Mouse (Mus musculus): ENCODE results near the gene Abhd16b. TPM values are rescaled to one million over a fixed set of nuclear protein-coding genes. Genes with fewer than 3 reads are reported as not detected.

Gene Abhd16b
- total RNA-seq (2012; rRNA removed) (not detected in 2 replicates), polyA plus RNA-seq (2012; ENCODE audit: insufficient read depth in 1 of 2, insufficient read length in 2 of 2, low read depth in 1 of 2, low replicate concordance in 2 of 2, missing spikeins in 1 of 2) (under 1 TPM in 1 of 2 experiments, not detected in 1; 0.08 TPM)

DNA sequence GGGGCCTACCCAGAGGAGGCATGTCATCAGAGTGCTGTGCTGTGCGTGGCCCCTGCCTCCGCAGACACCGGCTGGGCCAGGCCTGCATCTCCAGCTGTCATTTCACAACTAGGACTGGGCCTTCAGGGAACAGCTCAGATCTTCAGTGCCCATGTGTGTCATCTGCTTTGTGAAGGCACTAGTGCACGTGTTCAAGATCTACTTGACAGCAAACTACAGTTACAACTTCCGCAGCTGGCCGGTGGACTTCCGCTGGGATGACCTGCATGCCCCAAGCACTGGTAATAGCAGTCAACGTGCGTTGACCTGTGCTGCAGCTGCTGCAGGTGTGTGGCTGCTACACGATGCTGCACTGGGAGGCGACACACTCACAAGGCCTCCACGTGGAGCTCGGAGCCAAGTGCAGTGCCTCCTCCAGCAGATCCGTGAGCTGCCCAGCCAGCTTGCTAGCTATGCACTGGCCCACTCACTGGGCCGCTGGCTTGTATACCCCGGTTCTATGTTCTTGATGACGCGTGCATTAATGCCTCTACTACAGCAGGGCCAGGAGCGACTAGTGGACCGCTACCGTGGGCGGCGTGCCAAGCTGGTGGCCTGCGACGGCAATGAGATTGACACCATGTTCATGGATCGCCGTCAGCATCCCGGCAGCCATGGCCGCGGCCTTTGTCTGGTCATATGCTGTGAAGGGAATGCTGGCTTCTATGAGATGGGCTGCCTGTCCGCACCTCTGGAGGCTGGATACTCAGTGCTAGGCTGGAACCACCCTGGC, at the start of gene Abhd16b:
Gene Abhd16b, plus strand, starts transcription at position 51 of the 772 bp plus-strand sequence.
- Histone ChIP-seq H3K4me1 (ENCODE audit: control insufficient read depth in 1 of 2, insufficient read depth in 2 of 2, low read length in 2 of 2) (peaks cover 6 to 12% of the 10 kb centered on the region in 2 experiments; a peak in 3 of 4 replicates), H3K9ac (ENCODE audit: control insufficient read depth, low read depth, low read length, poor library complexity, severe bottlenecking) (peak within 1 kb of the TSS; percentile 42; the same call in 1 of the 2 replicates), H3K27ac (ENCODE audit: control insufficient read depth, low read depth, low read length) (0 out of 2 replicates have a peak within 1 kb of the TSS, but pooled peaks have one; percentile 9), H3K79me2 (ENCODE audit: control insufficient read depth, insufficient read depth, low read length, poor library complexity) (peaks cover 11% of the 10 kb centered on the region), H3K9me3 (replicated peaks; ENCODE audit: insufficient read depth, low read length) (no peaks in the 10 kb centered on the region), H3K27me3 (ENCODE audit: control insufficient read depth in 1 of 2, insufficient read depth in 2 of 2, low read length in 2 of 2) (peaks cover 2 to 13% of the 10 kb centered on the region in 2 experiments; a peak in 3 of 4 replicates), H3K4me3 (ENCODE audit: control insufficient read depth in 1 of 2, insufficient read depth in 1 of 2, low read depth in 2 of 2, low read length in 2 of 2) (peak within 1 kb of the TSS; percentile 30 to 72; a peak in 3 of 4 replicates), H3K36me3 (ENCODE audit: control insufficient read depth in 1 of 2, insufficient read depth in 2 of 2, low read length in 2 of 2) (no peaks in the 10 kb centered on the region; a peak in 1 of 4 replicates)
- DNase-seq (ENCODE audit: low read depth, low spot score): no peak
- TF ChIP-seq UBTF (IDR thresholded peaks at IDR 0.05; ENCODE audit: borderline replicate concordance, insufficient read depth, low read depth, low read length): no peak
- TF ChIP-seq CTCF (IDR thresholded peaks at IDR 0.05 in 2 of 3, conservative IDR thresholded peaks at IDR 0.05 in 1 of 3; ENCODE audit: control insufficient read depth in 1 of 3, insufficient read depth in 1 of 3, low read depth in 2 of 3, low read length in 3 of 3, poor library complexity in 1 of 3, severe bottlenecking in 1 of 3): no peak
- no peak for TF ChIP-seq JUND (IDR thresholded peaks at IDR 0.05; ENCODE audit: low read depth, low read length)
- no peak for TF ChIP-seq ZC3H11A (IDR thresholded peaks at IDR 0.05; ENCODE audit: low read depth, low read length)
- no peak for TF ChIP-seq USF2 (IDR thresholded peaks at IDR 0.05; ENCODE audit: borderline replicate concordance in 1 of 2, insufficient read depth in 1 of 2, low read depth in 1 of 2, low read length in 2 of 2)
- no peak for TF ChIP-seq GATA1 (IDR thresholded peaks at IDR 0.05; ENCODE audit: low read depth, low read length)
- TF ChIP-seq POLR2AphosphoS2 (IDR thresholded peaks at IDR 0.05; ENCODE audit: low read length): no peak

GRCm38 (mm10) chr2:181452181-181452580, 40.8 kb upstream of the Abhd16b start:
- no peak for DNase-seq (ENCODE audit: low read depth, low spot score)
- Histone ChIP-seq H3K27me3 (ENCODE audit: control insufficient read depth in 1 of 2, insufficient read depth in 2 of 2, low read length in 2 of 2) (peaks cover 3 to 9% of the 10 kb centered on the region in 2 experiments; a peak in 3 of 4 replicates), H3K27ac (ENCODE audit: control insufficient read depth, low read depth, low read length) (no peak overlapping the region), H3K9ac (ENCODE audit: control insufficient read depth, low read depth, low read length, poor library complexity, severe bottlenecking) (no peak overlapping the region), H3K36me3 (ENCODE audit: control insufficient read depth in 1 of 2, insufficient read depth in 2 of 2, low read length in 2 of 2) (no peaks in the 10 kb centered on the region), H3K79me2 (ENCODE audit: control insufficient read depth, insufficient read depth, low read length, poor library complexity) (no peaks in the 10 kb centered on the region), H3K4me1 (ENCODE audit: control insufficient read depth in 1 of 2, insufficient read depth in 2 of 2, low read length in 2 of 2) (no peaks in the 10 kb centered on the region), H3K9me3 (replicated peaks; ENCODE audit: insufficient read depth, low read length) (no peaks in the 10 kb centered on the region), H3K4me3 (ENCODE audit: control insufficient read depth in 1 of 2, insufficient read depth in 1 of 2, low read depth in 2 of 2, low read length in 2 of 2) (no peak overlapping the region)
- no peak for TF ChIP-seq SMC3 (IDR thresholded peaks at IDR 0.05; ENCODE audit: low read depth, low read length)
- no peak for TF ChIP-seq CHD1 (IDR thresholded peaks at IDR 0.05; ENCODE audit: low read depth, low read length)
- TF ChIP-seq ZMIZ1 (IDR thresholded peaks at IDR 0.05; ENCODE audit: low read depth, low read length): no peak
- TF ChIP-seq NELFE (IDR thresholded peaks at IDR 0.05; ENCODE audit: low read depth, low read length): no peak
- no peak for TF ChIP-seq USF2 (IDR thresholded peaks at IDR 0.05; ENCODE audit: borderline replicate concordance in 1 of 2, insufficient read depth in 1 of 2, low read depth in 1 of 2, low read length in 2 of 2)
- TF ChIP-seq RCOR1 (IDR thresholded peaks at IDR 0.05; ENCODE audit: low read depth, low read length): no peak
- no peak for TF ChIP-seq EP300 (IDR thresholded peaks at IDR 0.05; ENCODE audit: low read depth in 1 of 2, low read length in 2 of 2)
- TF ChIP-seq ZNF384 (IDR thresholded peaks at IDR 0.05; ENCODE audit: low read depth, low read length): no peak
- no peak for TF ChIP-seq MAX (IDR thresholded peaks at IDR 0.05; ENCODE audit: low read length)
- TF ChIP-seq SIN3A (IDR thresholded peaks at IDR 0.05; ENCODE audit: low read length): no peak
- no peak for TF ChIP-seq MYC (IDR thresholded peaks at IDR 0.05; ENCODE audit: low read depth, low read length)
- no peak for TF ChIP-seq RAD21 (IDR thresholded peaks at IDR 0.05; ENCODE audit: low read depth, low read length)
- no peak for TF ChIP-seq ELF1 (IDR thresholded peaks at IDR 0.05; ENCODE audit: low read depth, low read length)
- no peak for TF ChIP-seq TBP (IDR thresholded peaks at IDR 0.05; ENCODE audit: low read depth, low read length)
- TF ChIP-seq HCFC1 (IDR thresholded peaks at IDR 0.05; ENCODE audit: low read depth, low read length): no peak
- no peak for TF ChIP-seq GABPA (IDR thresholded peaks at IDR 0.05; ENCODE audit: low read depth, low read length)
- no peak for TF ChIP-seq MAZ (IDR thresholded peaks at IDR 0.05; ENCODE audit: low read depth, low read length)
- no peak for TF ChIP-seq CTCF (IDR thresholded peaks at IDR 0.05 in 2 of 3, conservative IDR thresholded peaks at IDR 0.05 in 1 of 3; ENCODE audit: control insufficient read depth in 1 of 3, insufficient read depth in 1 of 3, low read depth in 2 of 3, low read length in 3 of 3, poor library complexity in 1 of 3, severe bottlenecking in 1 of 3)

Measured in MEL (cell line).